Mouse (Mus musculus): ENCODE measurements around the gene Slc28a2. TPM values are rescaled to one million over a fixed set of nuclear protein-coding genes. Genes with fewer than 3 reads are reported as not detected.
A peak's percentile ranks its signal among the peaks of the same experiment; 100 is the strongest.
"Not testable (repeated sequence)": the region's sequence is repeated elsewhere in the genome, so short reads cannot be mapped to it uniquely, and the experiment has no call there.

Slc28a2 gene
- total RNA-seq (2015; ENCODE audit: low replicate concordance) (12.3 and 16.5 TPM in 2 replicates), total RNA-seq (2017; ENCODE audit: low replicate concordance) (11.7 and 15.9 TPM in 2 replicates)

DNA sequence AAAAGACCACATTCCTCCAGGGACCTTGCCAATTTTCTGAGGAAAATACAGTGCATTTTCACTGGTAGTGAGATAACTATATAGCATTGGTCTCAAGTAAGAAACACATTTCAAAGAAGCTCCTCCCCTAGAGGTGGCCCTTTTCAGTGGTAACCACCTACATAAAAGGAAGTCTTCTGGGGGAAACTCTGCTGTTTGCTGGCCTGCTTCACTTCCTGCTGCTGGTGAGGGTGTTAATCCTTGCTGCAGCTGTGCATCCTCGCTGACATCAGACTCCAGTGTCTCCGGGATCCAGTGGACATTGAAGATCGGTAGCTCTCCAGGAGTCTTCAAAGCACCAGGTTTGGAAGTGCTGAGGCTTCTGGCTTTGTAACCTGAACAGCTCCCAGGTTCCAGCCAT lies at the start of gene Slc28a2:
Gene Slc28a2, plus strand, starts transcription at position 278 of the 400 bp plus-strand sequence.
- ATAC-seq (replicated peaks; ENCODE audit: low FRiP score, poor library complexity, severe bottlenecking) = not testable (repeated sequence)

DNA sequence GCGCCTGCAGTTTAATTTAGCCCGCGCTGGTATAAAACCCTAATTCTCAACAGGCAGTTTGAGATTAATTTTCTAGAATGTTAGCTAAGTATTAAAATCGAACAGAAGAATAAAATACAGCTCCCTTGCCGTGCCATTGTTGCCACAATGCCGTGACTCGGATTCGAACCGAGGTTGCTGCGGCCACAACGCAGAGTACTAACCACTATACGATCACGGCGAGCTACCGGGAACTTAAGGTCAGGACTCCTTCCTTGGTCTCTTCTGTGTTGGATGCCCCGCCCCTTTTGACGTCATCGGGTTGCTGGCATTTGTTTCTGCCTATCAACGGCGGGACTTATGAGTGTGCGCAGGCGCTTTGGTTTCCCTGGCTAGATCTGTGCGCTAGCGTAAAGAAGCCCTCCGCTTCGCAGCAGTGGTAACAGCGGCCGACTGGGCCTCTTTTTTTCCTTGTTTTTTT lies 49.0 kb upstream of the Slc28a2 start:
- peak; percentile 68 for ATAC-seq (replicated peaks; ENCODE audit: low FRiP score, poor library complexity, severe bottlenecking)

DNA sequence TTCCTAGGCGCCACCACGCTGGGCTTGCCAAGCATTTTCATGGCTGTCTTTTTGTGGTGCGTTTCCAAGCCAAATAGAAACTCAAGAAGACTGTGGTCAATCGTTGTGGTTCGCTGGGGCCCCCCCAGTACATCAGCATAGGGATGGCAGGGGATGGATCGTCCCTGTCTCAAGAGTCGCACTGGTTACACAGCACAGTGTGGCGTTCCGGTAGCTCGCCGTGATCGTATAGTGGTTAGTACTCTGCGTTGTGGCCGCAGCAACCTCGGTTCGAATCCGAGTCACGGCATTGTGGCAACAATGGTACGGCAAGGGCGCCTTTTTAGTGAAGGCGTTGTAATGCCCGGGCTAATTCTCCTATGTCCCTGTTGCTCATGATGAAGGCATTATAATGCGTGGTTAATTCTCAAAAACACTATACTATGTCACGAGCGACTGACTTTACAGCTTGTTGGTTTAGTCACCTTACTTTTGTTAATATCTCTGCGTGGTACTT lies 48.5 kb upstream of the Slc28a2 start:
- ATAC-seq (replicated peaks; ENCODE audit: low FRiP score, poor library complexity, severe bottlenecking) = peak; percentile 49

DNA sequence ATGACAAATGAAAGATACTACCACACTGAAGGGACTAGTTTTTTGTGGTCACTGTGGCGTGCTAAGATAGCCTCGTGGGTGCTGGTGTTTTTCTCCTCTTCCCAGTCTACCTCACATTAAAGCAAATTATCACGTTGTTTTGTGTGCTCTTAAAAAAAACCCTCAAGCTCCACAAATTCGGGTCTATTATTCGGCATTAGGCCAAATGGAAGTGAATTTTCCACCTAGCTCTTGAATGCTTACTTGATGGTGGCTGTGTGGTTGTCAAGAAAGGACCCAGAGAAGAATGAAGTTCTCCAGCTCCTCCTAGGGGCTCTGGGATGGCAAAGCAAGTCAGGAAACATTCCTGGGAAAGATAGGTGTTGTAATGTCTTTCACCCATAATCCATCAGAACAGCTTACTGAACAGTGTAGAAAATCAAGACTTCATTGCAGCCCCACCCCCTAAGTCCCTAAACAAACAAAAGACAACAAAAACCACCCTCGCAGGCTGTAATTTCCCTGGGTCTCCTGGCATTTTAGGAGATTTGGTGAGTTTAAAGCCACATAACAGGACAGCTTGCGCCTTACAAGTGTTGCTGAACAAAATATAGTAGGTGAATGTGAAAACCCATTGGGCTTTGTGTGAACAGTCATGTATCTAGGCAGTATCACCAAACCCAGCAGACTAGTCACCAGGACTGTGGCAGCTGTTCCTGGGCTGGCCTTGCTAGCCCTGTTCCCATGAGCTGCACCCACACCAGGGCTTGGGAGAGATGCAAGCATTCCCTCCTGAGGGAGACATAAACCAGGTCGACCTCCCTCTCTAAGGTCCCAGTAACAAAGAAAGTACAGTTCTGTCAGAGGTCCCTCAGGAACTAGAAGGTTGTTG lies 47.6 kb upstream of the Slc28a2 start:
- no peak for ATAC-seq (replicated peaks; ENCODE audit: low FRiP score, poor library complexity, severe bottlenecking)

DNA sequence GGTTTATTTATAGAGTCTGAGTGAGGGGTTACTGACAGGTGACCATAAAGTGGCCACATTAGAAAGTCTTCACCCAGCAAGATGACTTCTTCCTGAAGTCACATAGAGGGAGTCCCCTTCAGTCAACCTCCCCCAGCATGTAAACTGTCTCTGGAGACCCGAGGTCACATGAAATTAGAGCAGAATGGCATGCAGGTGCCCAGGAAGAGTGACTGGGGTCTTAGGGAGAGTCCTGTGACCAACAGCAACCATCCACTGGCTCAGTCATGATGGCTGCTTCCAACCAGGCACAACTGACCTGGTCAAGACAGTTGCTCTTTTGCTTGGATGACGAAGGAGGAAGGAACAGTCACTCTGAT lies 47.0 kb upstream of the Slc28a2 start:
- no peak for ATAC-seq (replicated peaks; ENCODE audit: low FRiP score, poor library complexity, severe bottlenecking)

DNA sequence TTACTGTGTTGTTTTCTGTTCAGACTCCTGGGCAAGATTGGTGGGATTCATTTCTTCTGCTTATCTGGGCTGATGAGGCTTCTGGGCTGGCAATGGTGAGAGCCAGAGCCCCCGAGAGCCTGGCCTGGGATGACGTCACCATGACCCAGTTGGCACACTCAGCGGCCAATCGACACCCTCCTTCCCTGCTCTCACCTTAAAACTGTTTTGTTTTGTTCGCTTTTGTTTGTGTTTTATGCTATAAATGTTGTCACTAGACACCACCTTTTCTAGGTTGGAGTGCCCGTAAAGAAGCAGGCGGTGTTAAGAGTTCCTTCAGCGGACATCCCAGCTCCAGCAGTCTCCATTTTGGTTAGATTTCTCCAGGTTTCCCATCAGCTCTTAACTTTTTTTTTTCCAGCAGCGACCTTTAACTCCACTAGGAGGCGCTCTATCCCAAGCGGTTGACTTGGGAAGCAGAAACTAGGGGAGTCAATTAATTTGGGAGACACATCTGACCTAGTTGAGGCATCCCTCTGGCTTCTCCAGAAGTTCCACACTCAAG lies 45.4 kb upstream of the Slc28a2 start:
- ATAC-seq (replicated peaks; ENCODE audit: low FRiP score, poor library complexity, severe bottlenecking) = no peak

DNA sequence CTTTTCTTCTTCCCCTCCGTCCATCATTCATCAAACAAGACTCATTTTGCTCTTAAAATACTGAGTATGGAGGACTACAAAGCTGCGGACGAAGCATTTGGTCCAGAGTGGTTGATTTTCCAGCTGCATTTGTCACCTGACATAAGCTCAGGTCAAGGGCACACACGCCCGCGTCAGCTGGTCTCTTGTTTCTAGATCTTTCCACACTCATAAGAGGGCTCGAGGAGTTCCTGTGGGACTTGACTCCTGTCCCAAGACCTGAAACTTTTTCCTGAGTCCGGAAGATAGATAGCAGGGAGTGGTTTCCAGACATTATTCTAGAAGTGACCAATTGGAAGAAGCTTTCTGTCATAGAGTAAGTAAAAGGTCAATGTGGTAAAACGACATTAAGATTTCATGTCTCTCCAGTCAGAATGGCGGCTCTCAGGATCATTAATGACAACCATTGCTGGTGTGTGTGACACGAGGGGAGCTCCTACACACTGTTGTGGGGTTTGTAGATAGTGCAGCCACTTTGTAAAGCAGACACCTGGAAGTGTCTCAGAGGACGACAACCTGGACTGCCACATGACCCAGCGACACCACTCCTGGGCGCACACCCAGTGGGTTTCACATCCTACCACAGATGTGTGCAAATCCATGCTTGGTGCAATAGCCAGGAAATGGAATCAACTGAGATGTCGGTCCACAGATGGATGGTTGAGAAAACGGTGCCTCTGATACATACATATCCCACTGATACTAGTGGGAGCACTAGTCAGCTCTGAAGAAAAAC lies 44.8 kb upstream of the Slc28a2 start:
- ATAC-seq (replicated peaks; ENCODE audit: low FRiP score, poor library complexity, severe bottlenecking) = no peak

DNA sequence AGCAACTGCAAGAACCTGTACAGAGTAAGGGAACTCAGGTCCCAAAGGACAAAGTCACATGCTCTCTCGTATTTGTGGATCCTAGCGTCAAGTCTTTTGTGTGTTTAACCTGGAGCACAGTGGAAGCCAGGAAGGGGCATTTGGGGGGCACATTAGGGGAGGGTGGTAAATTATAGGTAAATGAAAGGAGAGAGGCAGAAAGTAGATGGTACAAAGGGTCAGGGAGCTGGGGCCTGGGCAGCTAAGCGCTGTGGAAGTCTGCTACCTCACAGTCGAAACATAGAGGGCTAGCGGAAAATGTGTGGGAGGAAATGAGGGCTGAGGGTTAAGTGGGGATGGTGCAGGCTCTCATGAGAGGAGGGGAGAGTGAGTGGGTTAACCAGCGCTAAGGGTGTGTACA lies 44.2 kb upstream of the Slc28a2 start:
- ATAC-seq (replicated peaks; ENCODE audit: low FRiP score, poor library complexity, severe bottlenecking) = no peak

DNA sequence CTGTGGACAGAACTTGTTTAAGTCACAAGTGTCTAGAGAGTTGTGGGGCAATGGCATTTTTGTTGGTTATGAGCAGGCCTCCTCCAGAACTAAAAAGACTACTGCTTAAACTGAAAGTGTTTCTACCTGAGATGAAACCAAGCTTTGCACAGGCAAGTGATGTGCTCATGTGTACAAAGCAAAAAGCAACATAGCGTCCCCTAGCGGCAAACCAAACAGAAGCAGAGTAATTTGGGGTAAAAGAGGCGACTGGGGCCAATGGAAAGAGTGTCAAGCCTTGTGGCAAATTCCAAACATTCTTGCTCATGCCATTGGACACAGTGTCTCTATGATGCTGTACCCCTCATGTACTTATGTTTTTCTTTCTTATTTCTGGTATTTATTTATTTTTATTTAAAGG lies 41.2 kb upstream of the Slc28a2 start:
- ATAC-seq (replicated peaks; ENCODE audit: low FRiP score, poor library complexity, severe bottlenecking) = no peak

DNA sequence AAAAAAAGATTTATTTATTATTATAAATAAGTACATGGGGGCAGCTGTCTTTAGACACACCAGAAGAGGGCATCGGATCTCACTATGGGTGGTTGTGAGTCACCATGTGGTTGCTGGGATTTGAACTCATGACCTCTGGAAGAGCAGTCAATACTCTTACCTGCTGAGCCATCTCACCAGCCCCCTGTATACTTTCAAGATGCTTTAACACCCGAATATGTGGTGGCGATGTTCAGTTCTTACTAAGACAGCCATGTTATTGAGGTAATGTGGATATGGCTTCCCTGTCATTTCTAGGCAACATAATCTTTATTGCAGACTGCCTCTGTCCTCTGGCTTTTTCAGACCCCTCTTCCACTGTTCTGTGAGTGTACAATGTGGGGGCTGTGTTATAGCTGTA lies 39.1 kb upstream of the Slc28a2 start:
- ATAC-seq (replicated peaks; ENCODE audit: low FRiP score, poor library complexity, severe bottlenecking) = not testable (repeated sequence)

DNA sequence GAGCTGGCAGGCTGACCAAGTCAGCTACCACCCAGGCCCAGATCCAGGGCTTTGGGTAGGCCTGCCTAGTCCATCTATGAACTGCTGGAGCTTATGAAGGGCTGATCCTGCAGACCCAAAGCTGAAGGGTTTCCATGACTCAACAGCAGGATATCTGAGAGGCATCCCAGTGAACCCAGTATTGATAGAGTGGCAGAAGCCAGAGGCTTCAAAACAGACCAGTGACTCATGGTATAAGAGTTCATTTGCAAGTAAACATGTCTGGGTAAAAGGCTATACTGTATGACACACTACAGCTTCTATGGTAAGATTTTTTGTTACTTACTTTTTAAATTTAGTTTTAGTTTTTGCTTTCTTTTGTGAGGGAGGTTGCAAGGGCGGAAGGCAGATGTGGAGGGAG lies 30.1 kb upstream of the Slc28a2 start:
- ATAC-seq (replicated peaks; ENCODE audit: low FRiP score, poor library complexity, severe bottlenecking) = no peak

DNA sequence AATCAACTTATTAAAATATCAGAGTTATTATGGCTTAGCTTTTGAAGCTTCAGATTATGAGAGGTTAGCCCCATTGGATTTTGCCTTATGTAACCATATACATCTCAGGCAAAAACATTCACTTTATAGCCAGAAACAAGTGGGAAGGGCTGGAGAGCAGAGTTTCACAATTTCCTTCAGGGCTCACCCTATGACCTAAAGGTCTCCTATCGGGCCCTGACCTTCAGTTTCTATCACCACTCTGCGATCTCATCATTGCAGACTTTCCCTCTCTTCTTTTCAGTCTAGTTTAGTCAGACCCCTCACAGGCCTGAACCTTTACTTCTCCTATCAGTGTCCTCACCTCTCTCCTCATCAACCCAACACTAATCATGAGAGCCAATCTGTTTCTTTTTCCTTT lies 18.7 kb upstream of the Slc28a2 start:
- ATAC-seq (replicated peaks; ENCODE audit: low FRiP score, poor library complexity, severe bottlenecking) = no peak

DNA sequence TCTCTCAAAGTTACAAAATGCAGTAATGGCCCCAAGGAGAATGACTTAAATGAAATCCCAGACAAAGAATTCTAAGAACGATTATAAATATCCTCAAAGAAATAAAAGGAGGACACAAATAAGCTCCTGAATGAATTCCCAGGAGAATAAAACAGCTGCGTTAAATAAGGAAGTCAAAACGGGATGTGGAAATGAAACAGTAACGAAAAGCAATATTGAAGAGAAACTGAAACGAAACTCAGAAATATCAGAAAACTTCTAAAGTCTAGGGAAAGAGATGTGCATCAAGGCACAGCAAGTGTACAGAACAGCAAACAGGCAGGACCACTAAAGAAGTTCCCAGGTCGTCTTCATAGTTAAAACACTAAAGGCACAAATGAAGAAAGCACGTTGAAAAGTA lies 17.3 kb upstream of the Slc28a2 start:
- no peak for ATAC-seq (replicated peaks; ENCODE audit: low FRiP score, poor library complexity, severe bottlenecking)

DNA sequence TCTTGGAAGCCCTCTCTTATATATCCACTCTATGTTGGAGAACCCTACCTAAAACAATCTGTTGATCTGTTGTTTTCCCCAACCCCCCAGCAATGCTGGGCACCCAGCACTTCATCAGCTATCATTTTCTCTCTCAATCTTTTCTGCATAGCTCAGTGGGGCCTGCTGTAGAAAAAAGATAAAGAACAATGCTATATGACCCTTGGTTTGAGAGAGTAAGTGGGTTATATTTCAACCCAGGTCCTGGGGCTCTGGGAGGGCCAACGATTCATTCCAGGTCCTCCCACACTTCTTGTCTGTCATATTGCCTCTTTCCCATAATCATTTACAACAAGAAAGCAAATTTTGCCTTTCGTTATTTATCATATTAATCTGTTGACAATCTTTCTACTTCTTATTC lies 368 bp downstream of the Slc28a2 start:
- not testable (repeated sequence) for ATAC-seq (replicated peaks; ENCODE audit: low FRiP score, poor library complexity, severe bottlenecking)

DNA sequence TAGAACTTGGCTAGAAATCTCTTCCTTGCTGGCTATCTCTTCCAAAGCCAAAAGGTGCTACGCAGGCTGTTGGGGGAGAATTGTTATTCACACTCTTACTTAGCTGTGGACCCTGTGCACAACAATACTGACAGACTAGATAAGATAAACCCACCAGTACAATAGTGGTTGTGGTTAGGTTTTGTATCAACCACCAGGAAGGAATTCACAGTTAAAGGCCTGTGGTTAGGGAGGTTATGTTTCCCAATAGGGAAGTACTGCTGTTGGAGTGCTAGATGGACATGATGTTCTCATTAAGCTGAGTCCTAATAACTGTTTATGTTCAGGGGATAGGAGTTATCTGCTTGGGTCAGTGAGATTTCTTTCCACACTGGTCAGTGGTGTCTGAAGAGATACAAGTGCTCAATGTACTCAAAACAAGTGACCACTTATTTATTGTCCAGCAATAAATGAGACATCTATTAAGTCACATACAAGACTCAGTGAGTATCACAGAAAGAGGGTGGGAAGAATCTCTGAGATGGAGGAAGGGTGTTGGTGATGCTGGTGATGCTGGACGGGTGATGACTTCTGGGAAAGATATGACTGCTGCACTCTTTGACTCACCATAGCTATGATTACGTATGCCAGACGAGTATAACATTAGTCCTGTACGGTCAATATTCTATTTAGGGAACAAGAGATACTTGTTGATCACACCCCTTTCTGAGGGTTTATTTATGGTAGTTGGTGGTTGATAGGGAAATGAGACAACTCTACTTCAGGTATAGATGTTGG lies 12.6 kb downstream of the Slc28a2 start:
- not testable (repeated sequence) for ATAC-seq (replicated peaks; ENCODE audit: low FRiP score, poor library complexity, severe bottlenecking)

DNA sequence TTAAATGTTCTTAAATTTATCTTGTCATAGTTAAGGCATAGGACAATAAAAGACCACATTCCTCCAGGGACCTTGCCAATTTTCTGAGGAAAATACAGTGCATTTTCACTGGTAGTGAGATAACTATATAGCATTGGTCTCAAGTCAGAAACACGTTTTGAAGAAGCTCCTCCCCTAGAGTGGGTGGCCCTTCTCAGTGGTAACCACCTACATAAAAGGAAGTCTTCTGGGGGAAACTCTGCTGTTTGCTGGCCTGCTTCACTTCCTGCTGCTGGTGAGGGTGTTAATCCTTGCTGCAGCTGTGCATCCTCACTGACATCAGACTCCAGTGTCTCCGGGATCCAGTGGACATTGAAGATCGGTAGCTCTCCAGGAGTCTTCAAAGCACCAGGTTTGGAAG lies 14.2 kb downstream of the Slc28a2 start:
- ATAC-seq (replicated peaks; ENCODE audit: low FRiP score, poor library complexity, severe bottlenecking) = not testable (repeated sequence)

DNA sequence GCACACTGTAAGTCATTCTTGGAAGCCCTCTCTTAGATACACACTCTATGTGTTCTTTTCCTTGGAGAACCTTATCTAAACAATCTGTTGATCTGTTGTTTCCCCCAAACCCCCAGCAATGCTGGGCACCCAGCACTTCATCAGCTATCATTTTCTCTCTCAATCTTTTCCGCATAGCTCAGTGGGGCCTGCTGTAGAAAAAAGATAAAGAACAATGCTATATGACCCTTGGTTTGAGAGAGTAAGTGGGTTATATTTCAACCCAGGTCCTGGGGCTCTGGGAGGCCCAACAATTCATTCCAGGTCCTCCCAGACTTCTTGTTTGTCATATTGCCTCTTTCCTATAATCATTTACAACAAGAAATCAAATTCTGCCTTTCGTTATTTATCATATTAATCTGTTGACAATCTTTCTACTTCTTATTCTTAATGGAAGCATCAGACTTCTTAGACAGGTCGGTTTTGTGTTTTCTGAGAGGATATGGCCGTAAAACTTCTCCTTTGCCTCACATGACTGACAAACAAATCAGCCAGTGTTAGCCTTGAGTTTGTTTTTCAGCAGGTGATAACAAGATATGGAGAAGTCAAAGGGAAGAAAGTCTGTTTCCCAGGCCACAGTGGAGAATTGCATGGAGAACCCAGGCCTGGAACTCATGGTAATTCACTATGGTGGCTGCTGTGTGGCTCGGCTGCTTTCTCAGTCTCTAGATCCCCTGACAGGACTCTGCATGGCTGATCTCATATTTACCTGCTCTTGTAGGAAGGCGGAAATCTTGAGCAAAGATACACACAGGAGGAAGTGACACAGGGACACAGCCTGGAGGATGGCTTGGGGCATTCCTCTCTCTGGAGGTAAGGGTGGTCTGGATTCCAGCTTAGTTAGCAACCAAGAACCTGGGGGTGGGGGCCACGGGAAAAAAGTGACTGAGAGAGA lies 15.0 kb downstream of the Slc28a2 start:
- ATAC-seq (replicated peaks; ENCODE audit: low FRiP score, poor library complexity, severe bottlenecking) = no peak

DNA sequence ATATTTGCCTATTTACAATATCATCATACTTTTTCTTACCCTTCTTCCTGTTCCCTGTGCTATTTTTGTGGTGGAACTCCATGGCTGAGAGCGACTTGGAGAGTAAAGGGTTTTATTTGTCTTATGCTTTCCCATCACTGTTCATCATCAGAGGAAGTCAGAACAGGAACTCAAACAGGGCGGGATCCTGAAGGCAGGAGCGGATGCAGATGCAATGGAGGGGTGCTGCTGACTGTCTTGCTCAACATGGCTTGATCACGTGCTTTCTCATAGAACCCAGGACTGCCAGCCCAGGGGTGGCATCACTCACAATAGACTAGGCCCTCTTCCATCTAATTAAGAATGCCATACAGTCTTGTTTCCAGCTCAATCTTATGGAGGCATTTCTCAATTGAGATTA lies 24.1 kb downstream of the Slc28a2 start:
- ATAC-seq (replicated peaks; ENCODE audit: low FRiP score, poor library complexity, severe bottlenecking) = no peak

DNA sequence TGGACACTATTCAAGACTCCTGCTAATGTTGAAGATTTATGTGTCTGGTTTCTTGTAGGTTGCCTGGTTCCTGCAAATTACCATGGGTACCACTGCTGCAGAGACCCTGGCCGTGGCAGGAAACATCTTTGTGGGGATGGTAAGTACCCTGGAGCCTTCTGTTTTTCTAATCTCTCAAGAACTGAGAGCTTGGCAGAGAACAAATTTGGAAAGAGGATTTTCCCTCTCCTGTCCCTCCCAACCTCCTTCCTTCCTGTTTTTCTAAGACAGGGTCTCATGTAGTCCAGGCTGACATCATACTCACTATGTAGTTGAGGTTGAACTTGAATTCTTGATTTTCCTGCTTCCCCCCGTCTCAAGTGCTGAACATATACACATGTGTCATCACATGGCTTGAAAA lies 26.1 kb downstream of the Slc28a2 start:
- ATAC-seq (replicated peaks; ENCODE audit: low FRiP score, poor library complexity, severe bottlenecking) = no peak
